Mouse (Mus musculus) megakaryocyte, adult 5-6 weeks (primary cell): Measurements from ENCODE around the gene Ndufaf2. TPM values are rescaled to one million over a fixed set of nuclear protein-coding genes. Genes with fewer than 3 reads are reported as not detected.

ENCODE experiments used
- ATAC-seq: 2 replicates; pipeline ENCODE4 v1.8.0; 2016; ENCODE audit warnings: mild to moderate bottlenecking, inconsistent platforms; ENCODE audit not compliant: poor library complexity, severe bottlenecking
- total RNA-seq, 2 experiments: library from RNA; stranded (forward) in 1 of 2; stranded (reverse) in 1 of 2; fragments of 153-499, 151-499 nt in 1 of 2; fragments of 221-1000, 200-1000 nt in 1 of 2; gene quantifications; 2 replicates each; pipeline versions ENCODE4 v1.2.3 to v1.2.4; 2015 to 2017

Gene Ndufaf2
- total RNA-seq, 2 experiments from 2014 or later = 14.9 to 23.1 TPM

- no peak for ATAC-seq
Observed at GRCm38 (mm10) chr13:108144086-108144485, 14.3 kb downstream of the Ndufaf2 start.

GRCm38 (mm10) chr13:108138403-108138977, 19.9 kb downstream of the Ndufaf2 start:
- ATAC-seq = no peak

GRCm38 (mm10) chr13:108135617-108136016, 22.8 kb downstream of the Ndufaf2 start:
- no peak for ATAC-seq

- no peak for ATAC-seq
Observed at GRCm38 (mm10) chr13:108132031-108132819, 26.2 kb downstream of the Ndufaf2 start.

GRCm38 (mm10) chr13:108130737-108131136, 27.7 kb downstream of the Ndufaf2 start:
- ATAC-seq = no peak

- 0 out of 2 replicates have a peak, but pooled peaks have one; percentile 24 for ATAC-seq
Observed at GRCm38 (mm10) chr13:108129070-108129469, 29.4 kb downstream of the Ndufaf2 start.

- no peak for ATAC-seq
Observed at GRCm38 (mm10) chr13:108127883-108128282, 30.5 kb downstream of the Ndufaf2 start.

GRCm38 (mm10) chr13:108127130-108127529, 31.3 kb downstream of the Ndufaf2 start:
- peak; percentile 82 for ATAC-seq

- ATAC-seq = no peak
Observed at GRCm38 (mm10) chr13:108126246-108126645, 32.2 kb downstream of the Ndufaf2 start.

GRCm38 (mm10) chr13:108124096-108124495, 34.3 kb downstream of the Ndufaf2 start:
- no peak for ATAC-seq

- no peak for ATAC-seq
Observed at GRCm38 (mm10) chr13:108123109-108123723, 35.2 kb downstream of the Ndufaf2 start.

GRCm38 (mm10) chr13:108119411-108120310, 38.8 kb downstream of the Ndufaf2 start:
- ATAC-seq = no peak

- ATAC-seq = no peak
Observed at GRCm38 (mm10) chr13:108118188-108118587, 40.2 kb downstream of the Ndufaf2 start.

GRCm38 (mm10) chr13:108117654-108118053, 40.8 kb downstream of the Ndufaf2 start:
- ATAC-seq = no peak

GRCm38 (mm10) chr13:108114257-108114656, 44.2 kb downstream of the Ndufaf2 start:
- no peak for ATAC-seq

- no peak for ATAC-seq
Observed at GRCm38 (mm10) chr13:108113536-108113935, 44.9 kb downstream of the Ndufaf2 start.

- ATAC-seq = no peak
Observed at GRCm38 (mm10) chr13:108110929-108111328, 47.5 kb downstream of the Ndufaf2 start.

GRCm38 (mm10) chr13:108100700-108101099, 57.7 kb downstream of the Ndufaf2 start:
- no peak for ATAC-seq

- ATAC-seq = no peak
Observed at GRCm38 (mm10) chr13:108096446-108096845, 62.0 kb downstream of the Ndufaf2 start.

GRCm38 (mm10) chr13:108095617-108096016, 62.8 kb downstream of the Ndufaf2 start:
- no peak for ATAC-seq

GRCm38 (mm10) chr13:108094681-108095080, 63.7 kb downstream of the Ndufaf2 start:
- ATAC-seq = no peak
